Mouse (Mus musculus) neural tube, embryonic 12.5 days (tissue): Measurements from ENCODE around the gene Heatr4. TPM values are rescaled to one million over a fixed set of nuclear protein-coding genes. Genes with fewer than 3 reads are reported as not detected.
"Not testable (repeated sequence)": the region's sequence is repeated elsewhere in the genome, so short reads cannot be mapped to it uniquely, and the experiment has no call there.

Experiments
- ATAC-seq: fragments of 200-750 bp; cut with Nextera tagmentation; 2 replicates; pipeline ENCODE4 v1.8.0; 2017; ENCODE audit warnings: low read depth, mild to moderate bottlenecking, moderate TSS enrichment, moderate library complexity; ENCODE audit not compliant: low FRiP score
- H3K27ac ChIP-seq: fragments of 300-500 bp; sonication (generic); 2 replicates; pipeline ENCODE4 v1.5.1; 2016
- H3K27me3 ChIP-seq: fragments of 300-500 bp; sonication (generic); replicated peaks from 2 replicates; pipeline ENCODE4 v1.6.1; 2016; ENCODE audit warnings: mild to moderate bottlenecking
- H3K36me3 ChIP-seq: fragments of 300-500 bp; sonication (generic); 2 replicates; pipeline ENCODE4 v1.6.1; 2016; ENCODE audit warnings: mild to moderate bottlenecking
- H3K4me1 ChIP-seq: fragments of 300-500 bp; sonication (generic); 2 replicates; pipeline ENCODE4 v1.6.1; 2016
- H3K4me2 ChIP-seq: fragments of 300-500 bp; sonication (generic); replicated peaks from 2 replicates; pipeline ENCODE4 v1.6.1; 2016; ENCODE audit warnings: mild to moderate bottlenecking
- H3K4me3 ChIP-seq: fragments of 300-500 bp; sonication (generic); 2 replicates; pipeline ENCODE4 v1.5.1; 2016
- H3K9ac ChIP-seq: fragments of 300-500 bp; sonication (generic); 2 replicates; pipeline ENCODE4 v1.6.1; 2016; ENCODE audit warnings: mild to moderate bottlenecking
- H3K9me3 ChIP-seq: fragments of 300-500 bp; sonication (generic); 2 replicates; pipeline ENCODE4 v1.6.1; 2016; ENCODE audit warnings: mild to moderate bottlenecking
- WGBS: fragments of 180-500 bp; shearing (Covaris S2); methylation state at CpG from one replicate; pipeline ENCODE4 v1.1.7; 2016; 5-methylcytosine and 5-hydroxymethylcytosine counted together
- polyA plus RNA-seq: library from polyadenylated mRNA; unstranded; fragments of >200 nt; fragmentation: Nextera tagmentation; extraction: Ambion mirVana; gene quantifications from 2 replicates; pipeline ENCODE4 v1.2.1, GENCODE M21; 2016

Gene Heatr4
- polyA plus RNA-seq, 1 experiment from 2014 or later, result not detected

DNA sequence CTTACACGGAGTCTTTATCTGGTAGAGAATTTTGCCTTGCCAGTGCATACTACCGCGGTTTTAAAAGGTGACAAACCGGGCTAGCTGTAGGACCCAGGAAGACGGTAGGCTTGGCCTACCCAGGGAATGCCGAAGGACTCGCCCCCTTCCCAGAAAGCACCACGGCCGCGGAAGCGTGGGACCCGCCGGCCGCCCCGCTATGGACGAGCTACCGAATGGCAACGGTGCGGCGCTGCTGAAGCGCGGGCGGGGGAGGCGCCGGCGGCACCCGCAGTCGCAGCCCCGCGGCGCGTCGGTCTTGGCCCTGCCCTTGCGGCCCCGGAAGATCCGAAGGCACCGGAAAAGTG is 34.2 kb downstream of the Heatr4 start, which contains the start of gene Riox1:
TSS of gene Riox1 (plus strand) at position 116 of the 347 bp plus-strand sequence.
- peak within 1 kb of the TSS; percentile 86 for H3K9ac ChIP-seq
- H3K27me3 ChIP-seq, result no peaks in the 10 kb centered on the region
- H3K4me1 ChIP-seq, result peaks cover 24% of the 10 kb centered on the region
- peak within 1 kb of the TSS; percentile 95 for H3K4me2 ChIP-seq
- H3K27ac ChIP-seq, result peak within 1 kb of the TSS; percentile 62; the same call in 1 of the 2 replicates
- WGBS, result under 1% methylated on average over 37 of the region's 37 CpGs
- no peaks in the 10 kb centered on the region for H3K9me3 ChIP-seq
- H3K36me3 ChIP-seq, result peaks cover 17% of the 10 kb centered on the region; the same call in 1 of the 2 replicates
- H3K4me3 ChIP-seq, result peak within 1 kb of the TSS; percentile 92
- ATAC-seq, result peak; percentile 95

DNA sequence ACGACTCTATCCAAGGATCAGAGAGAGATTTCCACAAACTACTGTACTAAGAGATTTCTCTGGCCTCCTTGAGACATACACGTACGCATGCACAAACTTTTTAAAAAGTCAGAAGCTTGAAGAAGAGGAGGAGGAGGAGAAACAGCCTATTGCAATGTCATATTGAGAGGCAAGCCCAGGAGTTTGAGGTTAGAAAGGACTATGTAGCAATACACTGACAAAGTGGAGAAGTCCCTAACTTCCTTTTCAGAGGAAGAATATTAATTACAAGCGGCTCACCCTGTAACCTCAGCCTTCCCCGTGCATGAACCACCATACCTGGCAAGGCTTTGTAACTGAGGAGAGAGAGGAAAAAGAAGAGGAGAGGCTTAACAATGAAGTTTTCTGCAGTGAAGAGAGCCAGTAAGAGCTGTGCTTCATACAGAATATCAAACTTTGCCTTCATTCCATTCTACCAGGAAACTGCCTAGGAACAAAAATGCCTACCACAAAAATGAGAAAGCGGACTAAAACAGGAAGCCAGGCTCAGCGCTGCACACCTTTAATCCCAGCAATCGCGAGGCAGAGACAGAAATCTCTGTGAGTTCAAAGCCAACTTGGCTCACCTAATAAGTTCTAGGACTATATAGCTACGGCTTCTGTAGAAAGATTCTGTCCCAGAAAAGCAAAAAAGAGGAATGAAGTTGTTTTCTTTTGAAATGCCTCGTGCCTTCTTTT is 34.7 kb downstream of the Heatr4 start:
- H3K4me1 ChIP-seq, result peaks cover 24% of the 10 kb centered on the region
- H3K4me2 ChIP-seq, result peak overlapping the region; percentile 95
- H3K27ac ChIP-seq, result no peak overlapping the region
- no peaks in the 10 kb centered on the region for H3K9me3 ChIP-seq
- H3K27me3 ChIP-seq, result no peaks in the 10 kb centered on the region
- H3K9ac ChIP-seq, result 0 out of 2 replicates have a peak overlapping the region, but pooled peaks have one; percentile 86
- 32% methylated on average over 11 of the region's 11 CpGs for WGBS
- peak overlapping the region; percentile 92 for H3K4me3 ChIP-seq
- H3K36me3 ChIP-seq, result peaks cover 13% of the 10 kb centered on the region; the same call in 1 of the 2 replicates
- no peak for ATAC-seq

GRCm38 (mm10) chr12:83949043-83949442 is 35.6 kb downstream of the Heatr4 start:
- no peak for ATAC-seq
- Histone ChIP-seq H3K27ac (no peak overlapping the region), H3K4me3 (no peak overlapping the region), H3K36me3 (peaks cover 13% of the 10 kb centered on the region; the same call in 1 of the 2 replicates), H3K9ac (no peak overlapping the region), H3K4me1 (peaks cover 24% of the 10 kb centered on the region), H3K9me3 (no peaks in the 10 kb centered on the region), H3K27me3 (no peaks in the 10 kb centered on the region), H3K4me2 (no peak overlapping the region)
- WGBS, result 78% methylated on average over 4 of the region's 4 CpGs

GRCm38 (mm10) chr12:83947260-83947811 is 37.3 kb downstream of the Heatr4 start:
- Histone ChIP-seq H3K9ac (no peak overlapping the region), H3K27me3 (no peaks in the 10 kb centered on the region), H3K27ac (no peak overlapping the region), H3K4me3 (no peak overlapping the region), H3K4me2 (no peak overlapping the region), H3K9me3 (no peaks in the 10 kb centered on the region), H3K4me1 (peaks cover 12% of the 10 kb centered on the region), H3K36me3 (peaks cover 4% of the 10 kb centered on the region; the same call in 1 of the 2 replicates)
- 89% methylated on average over 8 of the region's 8 CpGs for WGBS
- ATAC-seq, result no peak

DNA sequence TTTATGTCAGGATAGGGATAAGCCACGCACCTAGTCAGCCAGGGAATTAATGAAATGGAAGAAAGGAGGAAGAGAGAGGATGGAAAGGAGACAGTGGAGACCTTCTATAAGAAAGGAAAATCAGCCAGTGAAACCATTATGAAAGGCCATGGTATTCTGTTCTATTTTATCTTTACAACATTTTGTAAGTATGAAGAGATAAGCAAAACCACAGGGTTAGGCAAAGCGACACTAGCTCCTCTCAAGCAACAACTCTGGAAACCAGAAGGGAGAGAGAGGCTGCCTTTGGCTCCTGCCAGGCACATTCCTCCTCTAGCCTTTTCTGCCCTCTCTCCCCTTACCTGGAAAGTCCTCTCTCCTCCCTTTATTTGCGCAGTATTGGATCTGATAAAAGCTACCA is 42.7 kb downstream of the Heatr4 start:
- Histone ChIP-seq H3K27me3 (no peaks in the 10 kb centered on the region), H3K27ac (no peak overlapping the region), H3K36me3 (no peaks in the 10 kb centered on the region), H3K9ac (no peak overlapping the region), H3K4me3 (no peak overlapping the region), H3K4me1 (no peaks in the 10 kb centered on the region), H3K9me3 (no peaks in the 10 kb centered on the region), H3K4me2 (no peak overlapping the region)
- WGBS, result 87% methylated on average over 3 of the region's 3 CpGs
- no peak for ATAC-seq

DNA sequence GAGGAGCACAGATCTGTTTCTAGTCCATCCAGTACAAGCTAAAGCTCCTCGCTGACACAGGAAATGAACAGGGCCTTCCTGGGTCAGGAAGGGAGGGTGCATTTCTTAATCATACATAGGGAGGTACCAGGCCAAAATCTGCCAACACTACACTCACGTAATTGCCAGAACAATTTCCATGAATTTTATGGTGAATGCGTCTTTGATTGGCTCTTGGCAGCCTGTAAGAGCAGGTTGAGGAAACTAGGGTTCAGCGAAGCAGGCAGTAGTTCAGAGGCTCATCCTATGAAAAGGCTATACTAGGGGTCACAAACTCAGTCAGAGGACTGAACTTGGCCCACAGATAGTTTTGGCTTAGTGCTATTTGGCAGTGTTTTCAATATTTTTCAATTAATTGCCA is 44.6 kb downstream of the Heatr4 start:
- Histone ChIP-seq H3K27me3 (no peaks in the 10 kb centered on the region), H3K4me3 (no peak overlapping the region), H3K9ac (no peak overlapping the region), H3K9me3 (no peaks in the 10 kb centered on the region), H3K4me1 (no peaks in the 10 kb centered on the region), H3K27ac (no peak overlapping the region), H3K4me2 (no peak overlapping the region), H3K36me3 (no peaks in the 10 kb centered on the region)
- no peak for ATAC-seq
- WGBS, result 75% methylated on average over 4 of the region's 4 CpGs

GRCm38 (mm10) chr12:83939332-83939731 is 45.3 kb downstream of the Heatr4 start:
- H3K9ac ChIP-seq, result no peak overlapping the region
- no peaks in the 10 kb centered on the region for H3K9me3 ChIP-seq
- H3K4me2 ChIP-seq, result no peak overlapping the region
- ATAC-seq, result no peak
- H3K4me1 ChIP-seq, result no peaks in the 10 kb centered on the region
- H3K36me3 ChIP-seq, result no peaks in the 10 kb centered on the region
- H3K27me3 ChIP-seq, result no peaks in the 10 kb centered on the region
- no peak overlapping the region for H3K4me3 ChIP-seq
- no peak overlapping the region for H3K27ac ChIP-seq
- 73% methylated on average over 2 of the region's 2 CpGs for WGBS

- H3K4me2 ChIP-seq, H3K9ac ChIP-seq, H3K27me3 ChIP-seq, H3K27ac ChIP-seq, H3K4me1 ChIP-seq, H3K9me3 ChIP-seq, H3K4me3 ChIP-seq, H3K36me3 ChIP-seq, ATAC-seq: not testable (repeated sequence)
- whole genome bisulfite sequencing, result 58% methylated on average over 1 of the region's 1 CpGs
Observed at GRCm38 (mm10) chr12:83938592-83938991, 46.1 kb downstream of the Heatr4 start.

DNA sequence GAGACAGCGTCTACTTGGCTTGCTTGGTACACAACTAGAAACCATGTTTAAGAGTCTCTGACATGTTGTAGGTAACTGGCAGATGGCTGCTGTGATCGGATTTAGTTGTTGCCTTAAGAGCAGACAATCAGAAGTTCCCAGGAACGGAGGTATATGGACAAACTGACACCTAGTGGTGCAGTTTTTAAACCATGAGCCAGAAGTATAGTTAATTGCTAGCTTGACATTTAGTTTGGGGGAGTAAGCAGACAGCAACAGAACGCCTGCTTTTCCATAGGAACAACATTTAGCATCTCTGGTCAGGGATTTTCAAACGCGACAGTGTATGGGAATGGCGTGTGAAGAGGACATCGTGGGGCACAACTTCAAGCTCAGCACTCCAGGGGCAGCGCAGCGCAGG is 47.1 kb downstream of the Heatr4 start:
- Histone ChIP-seq H3K4me1 (no peaks in the 10 kb centered on the region), H3K36me3 (no peaks in the 10 kb centered on the region), H3K9me3 (no peaks in the 10 kb centered on the region), H3K27ac (no peak overlapping the region), H3K27me3 (no peaks in the 10 kb centered on the region), H3K4me2 (no peak overlapping the region), H3K9ac (no peak overlapping the region), H3K4me3 (no peak overlapping the region)
- ATAC-seq, result no peak
- WGBS, result 71% methylated on average over 10 of the region's 10 CpGs

DNA sequence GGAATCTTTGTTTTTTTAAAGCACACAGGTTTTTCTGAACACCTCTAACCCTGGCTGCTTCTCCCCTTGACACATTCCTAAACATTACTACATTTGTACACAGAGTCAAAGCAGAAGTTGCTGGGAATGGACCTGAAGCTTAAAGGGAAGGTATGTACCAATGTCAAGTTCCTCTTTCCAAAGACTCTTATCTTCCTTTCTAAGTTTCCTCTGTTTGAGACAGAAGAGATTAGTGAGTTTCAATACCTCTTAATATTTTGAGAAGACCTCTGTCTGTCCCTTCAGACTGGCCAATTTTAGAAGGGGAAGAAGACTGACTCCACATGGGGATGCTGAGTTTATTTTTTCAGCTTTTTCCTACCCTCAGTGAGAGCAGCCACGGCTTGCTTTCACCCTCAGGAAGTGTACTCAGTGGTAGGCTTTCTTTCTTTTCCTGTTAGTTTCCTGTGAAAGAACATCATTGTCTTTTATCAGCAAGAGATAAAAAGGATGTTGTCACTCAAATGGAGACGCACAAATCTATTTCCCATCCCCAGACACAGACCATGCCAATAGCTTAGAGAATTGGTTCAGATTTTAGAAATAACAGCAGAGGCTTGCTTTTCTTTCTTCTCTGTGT is 55.4 kb downstream of the Heatr4 start:
- no peak overlapping the region for H3K27ac ChIP-seq
- WGBS, result 51% methylated on average over 2 of the region's 2 CpGs
- H3K9me3 ChIP-seq, result no peaks in the 10 kb centered on the region
- H3K4me1 ChIP-seq, result no peaks in the 10 kb centered on the region
- H3K27me3 ChIP-seq, result no peaks in the 10 kb centered on the region
- no peak overlapping the region for H3K4me2 ChIP-seq
- no peaks in the 10 kb centered on the region for H3K36me3 ChIP-seq
- no peak overlapping the region for H3K9ac ChIP-seq
- ATAC-seq, result no peak
- no peak overlapping the region for H3K4me3 ChIP-seq

DNA sequence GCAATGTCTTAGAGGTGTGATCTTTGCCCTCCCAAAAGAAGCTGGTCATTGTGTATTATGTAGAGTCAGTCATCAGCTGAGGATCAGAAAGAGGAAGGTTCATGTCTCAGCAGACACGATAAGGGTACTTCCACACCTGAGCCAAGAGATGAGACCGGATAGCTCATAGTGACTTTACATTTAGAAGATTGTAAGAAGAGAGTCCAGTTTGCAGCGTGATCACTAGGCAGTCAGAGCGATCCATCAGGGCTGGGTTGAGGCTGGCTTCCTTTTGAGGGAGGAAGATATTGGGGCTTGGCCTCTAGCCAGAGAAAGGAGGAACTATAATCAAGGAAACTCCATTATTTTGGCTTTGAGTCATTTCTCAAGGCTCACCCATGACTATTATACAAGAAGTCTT is 56.9 kb downstream of the Heatr4 start:
- H3K4me3 ChIP-seq, result no peak overlapping the region
- H3K27ac ChIP-seq, result no peak overlapping the region
- no peak for ATAC-seq
- H3K27me3 ChIP-seq, result no peaks in the 10 kb centered on the region
- H3K9ac ChIP-seq, result no peak overlapping the region
- 88% methylated on average over 4 of the region's 4 CpGs for WGBS
- no peaks in the 10 kb centered on the region for H3K9me3 ChIP-seq
- no peak overlapping the region for H3K4me2 ChIP-seq
- H3K4me1 ChIP-seq, result peaks cover 5% of the 10 kb centered on the region
- no peaks in the 10 kb centered on the region for H3K36me3 ChIP-seq

DNA sequence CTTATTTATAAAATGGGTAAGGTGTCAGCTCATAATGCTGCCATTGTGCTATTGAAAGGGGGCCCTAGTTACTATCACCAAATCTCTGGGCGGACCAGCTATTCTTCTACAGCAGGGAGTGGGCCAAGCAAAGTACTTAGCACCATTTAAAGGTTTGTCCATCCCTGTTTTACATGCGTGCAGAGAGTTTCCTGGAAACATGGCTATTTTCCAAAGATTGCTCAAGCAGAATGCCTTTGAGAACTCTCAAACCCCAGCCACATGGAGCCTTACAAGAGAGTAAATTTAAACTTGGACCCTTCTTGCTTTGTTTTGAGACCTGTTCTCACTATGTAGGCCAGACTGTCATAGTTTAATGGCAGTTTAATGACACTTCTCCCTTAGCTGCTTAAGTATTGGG is 58.6 kb downstream of the Heatr4 start:
- H3K9ac ChIP-seq, result no peak overlapping the region
- H3K36me3 ChIP-seq, result no peaks in the 10 kb centered on the region
- H3K27me3 ChIP-seq, result no peaks in the 10 kb centered on the region
- H3K9me3 ChIP-seq, result no peaks in the 10 kb centered on the region
- WGBS, result 88% methylated on average over 2 of the region's 2 CpGs
- no peak for ATAC-seq
- H3K4me3 ChIP-seq, result no peak overlapping the region
- no peak overlapping the region for H3K27ac ChIP-seq
- no peak overlapping the region for H3K4me2 ChIP-seq
- H3K4me1 ChIP-seq, result peaks cover 8% of the 10 kb centered on the region
